Mouse (Mus musculus) liver, embryonic 14.5 days (tissue): Measurements from ENCODE around the gene Swsap1. TPM values are rescaled to one million over a fixed set of nuclear protein-coding genes. Genes with fewer than 3 reads are reported as not detected.

ENCODE experiments used
- ATAC-seq: fragments of 200-750 bp; cut with Nextera tagmentation; 2 replicates; pipeline ENCODE4 v1.8.0; 2017; ENCODE audit warnings: moderate number of reproducible peaks, mild to moderate bottlenecking, moderate library complexity; ENCODE audit not compliant: insufficient read depth
- DNase-seq, 3 experiments: peaks; one replicate each; pipeline ENCODE4 v3.0.0-alpha.2; 2012 to 2013; ENCODE audit warnings: low read depth in 3 of 3, low spot score in 3 of 3
- H3K27ac ChIP-seq: fragments of 300-500 bp; sonication (generic); 2 replicates; pipeline ENCODE4 v1.5.1; 2014; ENCODE audit warnings: moderate library complexity, mild to moderate bottlenecking, control low read depth, inconsistent platforms
- H3K27me3 ChIP-seq: fragments of 300-500 bp; sonication (generic); 2 replicates; pipeline ENCODE4 v1.6.1; 2014; ENCODE audit warnings: mild to moderate bottlenecking, low read length, moderate library complexity; ENCODE audit not compliant: control insufficient read depth, insufficient read depth
- H3K36me3 ChIP-seq: fragments of 300-500 bp; sonication (generic); replicated peaks from 2 replicates; pipeline ENCODE4 v1.6.1; 2014; ENCODE audit warnings: low read depth; ENCODE audit not compliant: control insufficient read depth, insufficient read depth
- H3K4me1 ChIP-seq, 2 experiments: fragments of 200-500 bp in 1 of 2; fragments of 300-500 bp in 1 of 2; sonication (generic) in 1 of 2; replicated peaks; 2 replicates each; pipeline ENCODE4 v1.6.1; 2012 to 2014; ENCODE audit warnings: antibody characterized with exemption in 1 of 2, inconsistent platforms in 1 of 2, low read length in 1 of 2; ENCODE audit not compliant: control insufficient read depth in 2 of 2, insufficient read depth in 2 of 2
- H3K4me2 ChIP-seq: fragments of 300-500 bp; sonication (generic); 2 replicates; pipeline ENCODE4 v1.6.1; 2014; ENCODE audit warnings: low read depth, mild to moderate bottlenecking, control low read depth, moderate library complexity
- H3K4me3 ChIP-seq, 2 experiments: fragments of 200-500 bp in 1 of 2; fragments of 300-500 bp in 1 of 2; sonication (generic) in 1 of 2; 2 replicates each; pipeline ENCODE4 v1.5.1; 2012 to 2014; ENCODE audit warnings: low read depth in 2 of 2, low read length in 2 of 2, mild to moderate bottlenecking in 2 of 2, control low read depth in 1 of 2, inconsistent platforms in 1 of 2, moderate library complexity in 1 of 2; ENCODE audit not compliant: insufficient read depth in 1 of 2
- H3K9ac ChIP-seq: fragments of 300-500 bp; sonication (generic); replicated peaks from 2 replicates; pipeline ENCODE4 v1.6.1; 2014; ENCODE audit warnings: mild to moderate bottlenecking, control low read depth, moderate library complexity
- H3K9me3 ChIP-seq: fragments of 300-500 bp; sonication (generic); 2 replicates; pipeline ENCODE4 v1.6.1; 2016; ENCODE audit warnings: low read length, mixed read lengths; ENCODE audit not compliant: control insufficient read depth
- CTCF ChIP-seq: IDR thresholded peaks from 2 replicates; pipeline ENCODE4 v1.5.1; 2016; ENCODE audit warnings: antibody characterized with exemption, low read depth, control low read depth
- EP300 ChIP-seq: IDR thresholded peaks from 2 replicates; pipeline ENCODE4 v1.6.1; 2016; ENCODE audit warnings: antibody characterized with exemption, low read depth
- WGBS: fragments of 180-500 bp; shearing (Covaris S2); extraction: QIAGEN DNeasy Blood & Tissue Kit; methylation state at CpG from one replicate; pipeline ENCODE4 v1.1.7; 2014; ENCODE audit not compliant: insufficient replicate concordance; 5-methylcytosine and 5-hydroxymethylcytosine counted together
- polyA plus RNA-seq, 2 experiments: library from polyadenylated mRNA; depleted of rRNA in 1 of 2; stranded (reverse) in 1 of 2; unstranded in 1 of 2; fragments of >200 nt; fragmentation: Nextera tagmentation in 1 of 2; extraction: Ambion mirVana in 1 of 2; gene quantifications; 2 replicates each; pipeline versions ENCODE4 v1.2.1 to v1.2.3; 2012 to 2014

The Swsap1 gene
- polyA plus RNA-seq, 2 experiments = 1.4 to 3.5 TPM

DNA sequence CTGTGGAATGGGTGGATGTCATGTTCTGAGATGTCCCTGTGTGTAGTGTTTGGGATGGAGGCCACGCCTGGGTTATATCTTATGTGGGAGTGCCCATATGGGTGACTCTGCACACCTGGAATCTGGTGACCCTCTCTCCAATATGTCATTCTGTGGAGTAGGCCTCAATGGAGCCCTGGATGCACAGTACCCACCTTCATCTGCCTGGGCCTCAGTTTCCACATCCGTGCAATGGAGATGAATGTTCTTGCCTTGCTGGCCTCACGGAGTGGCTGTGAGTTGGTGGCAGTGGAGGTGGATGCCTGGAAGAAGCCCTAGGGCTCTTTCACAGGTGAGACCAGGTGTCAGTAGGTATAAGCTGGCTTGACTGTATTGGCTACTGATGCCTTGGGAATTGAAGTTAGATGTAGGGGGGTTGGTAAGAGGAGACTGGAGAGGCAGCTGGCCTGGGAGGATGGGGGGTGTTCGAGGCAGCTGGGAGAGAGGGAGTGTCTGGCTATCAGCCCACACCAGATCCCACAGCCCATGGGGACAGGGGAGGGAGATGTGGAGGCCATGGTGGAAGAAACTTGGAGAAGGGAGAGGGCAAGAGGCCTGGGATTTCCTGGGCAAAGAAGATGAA, 17.2 kb upstream of the Swsap1 start:
- Histone ChIP-seq H3K36me3 (no peaks in the 10 kb centered on the region), H3K27me3 (no peaks in the 10 kb centered on the region), H3K4me3 (no peak overlapping the region), H3K4me2 (no peak overlapping the region), H3K4me1 (no peaks in the 10 kb centered on the region; a peak in 2 of 4 replicates), H3K9me3 (no peaks in the 10 kb centered on the region), H3K9ac (no peak overlapping the region), H3K27ac (no peak overlapping the region)
- DNase-seq (no peak), ATAC-seq (no peak)
- no peak for TF ChIP-seq CTCF
- no peak for TF ChIP-seq EP300
- WGBS = 54% methylated on average over 4 of the region's 4 CpGs

DNA sequence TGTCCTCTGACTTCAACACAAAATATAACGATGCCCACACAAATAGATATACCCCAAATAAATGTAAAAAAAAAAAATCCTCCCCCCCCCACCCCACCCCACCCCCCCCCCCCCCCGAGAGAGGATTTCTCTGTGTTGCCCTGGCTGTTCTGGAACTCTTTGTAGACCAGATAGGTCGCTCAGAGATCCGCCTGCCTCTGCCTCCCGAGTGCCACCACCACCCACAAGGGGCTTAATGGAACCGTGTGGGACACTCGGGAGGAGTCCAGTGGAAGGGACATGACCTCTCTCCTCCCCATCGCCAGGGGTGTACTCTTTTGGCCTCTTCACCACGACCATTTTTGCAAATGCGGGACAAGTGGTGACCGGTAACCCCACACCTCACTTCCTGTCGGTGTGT, 12.5 kb upstream of the Swsap1 start:
- TF ChIP-seq EP300 (no peak), CTCF (no peak)
- Histone ChIP-seq H3K27me3 (no peaks in the 10 kb centered on the region; the same call in 1 of the 2 replicates), H3K9ac (no peak overlapping the region), H3K4me1 (0 out of 4 replicates have a peak, but pooled peaks cover 0 to 2% of the 10 kb centered on the region in 2 experiments), H3K9me3 (no peaks in the 10 kb centered on the region), H3K36me3 (no peaks in the 10 kb centered on the region), H3K27ac (no peak overlapping the region), H3K4me2 (no peak overlapping the region), H3K4me3 (no peak overlapping the region)
- 59% methylated on average over 12 of the region's 12 CpGs for WGBS
- DNase-seq (no peak), ATAC-seq (no peak)

DNA sequence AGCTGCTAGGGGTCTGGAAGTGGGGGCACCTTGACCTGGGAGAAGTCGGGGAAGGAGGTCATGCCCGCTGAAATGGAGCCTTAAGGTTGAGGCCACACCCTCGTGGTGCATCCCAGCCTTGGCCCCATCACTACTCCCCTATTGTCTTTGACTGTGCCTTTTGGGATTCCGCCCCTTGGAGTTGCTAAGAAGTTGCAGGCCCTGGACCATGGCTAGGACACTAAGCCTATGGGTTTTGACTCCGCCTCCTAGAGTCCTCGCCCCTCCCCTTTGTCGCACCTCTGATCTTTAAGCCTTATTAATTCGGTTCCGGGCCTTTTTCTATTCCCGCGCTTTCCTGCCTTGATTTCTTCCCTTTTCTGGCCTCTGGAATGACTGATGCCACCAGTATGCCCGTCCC, 11.9 kb upstream of the Swsap1 start:
- H3K4me3 ChIP-seq = no peak overlapping the region
- H3K9me3 ChIP-seq = no peaks in the 10 kb centered on the region
- H3K4me1 ChIP-seq = 0 out of 4 replicates have a peak, but pooled peaks cover 0 to 2% of the 10 kb centered on the region in 2 experiments
- no peak overlapping the region for H3K9ac ChIP-seq
- H3K27ac ChIP-seq = no peak overlapping the region
- 41% methylated on average over 12 of the region's 12 CpGs for WGBS
- no peaks in the 10 kb centered on the region; the same call in 1 of the 2 replicates for H3K27me3 ChIP-seq
- ATAC-seq = no peak
- TF ChIP-seq EP300 = no peak
- no peak for TF ChIP-seq CTCF
- no peak for DNase-seq
- H3K36me3 ChIP-seq = no peaks in the 10 kb centered on the region
- no peak overlapping the region for H3K4me2 ChIP-seq

DNA sequence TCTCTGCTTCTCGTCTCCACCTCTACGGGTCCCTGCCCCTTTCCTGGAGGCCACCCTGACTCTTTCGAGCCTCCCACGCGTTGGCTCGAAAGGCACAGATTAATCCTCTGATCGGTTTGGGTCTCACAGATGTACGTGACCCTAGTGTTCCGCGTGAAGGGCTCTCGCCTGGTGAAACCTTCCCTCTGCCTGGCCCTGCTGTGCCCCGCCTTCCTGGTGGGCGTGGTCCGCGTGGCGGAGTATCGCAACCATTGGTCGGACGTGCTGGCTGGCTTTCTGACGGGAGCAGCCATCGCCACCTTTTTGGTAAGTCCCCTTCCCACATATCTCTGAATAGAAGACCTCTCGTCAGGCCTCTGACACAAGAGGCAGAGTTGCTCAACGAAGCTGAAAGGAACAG, 11.3 kb upstream of the Swsap1 start:
- Histone ChIP-seq H3K4me3 (no peak overlapping the region), H3K27ac (no peak overlapping the region), H3K4me2 (no peak overlapping the region), H3K27me3 (no peaks in the 10 kb centered on the region; the same call in 1 of the 2 replicates), H3K9me3 (no peaks in the 10 kb centered on the region), H3K9ac (no peak overlapping the region), H3K4me1 (0 out of 4 replicates have a peak, but pooled peaks cover 0 to 2% of the 10 kb centered on the region in 2 experiments), H3K36me3 (no peaks in the 10 kb centered on the region)
- ATAC-seq = no peak
- WGBS = 18% methylated on average over 23 of the region's 23 CpGs
- no peak for TF ChIP-seq CTCF
- TF ChIP-seq EP300 = no peak
- DNase-seq = no peak

DNA sequence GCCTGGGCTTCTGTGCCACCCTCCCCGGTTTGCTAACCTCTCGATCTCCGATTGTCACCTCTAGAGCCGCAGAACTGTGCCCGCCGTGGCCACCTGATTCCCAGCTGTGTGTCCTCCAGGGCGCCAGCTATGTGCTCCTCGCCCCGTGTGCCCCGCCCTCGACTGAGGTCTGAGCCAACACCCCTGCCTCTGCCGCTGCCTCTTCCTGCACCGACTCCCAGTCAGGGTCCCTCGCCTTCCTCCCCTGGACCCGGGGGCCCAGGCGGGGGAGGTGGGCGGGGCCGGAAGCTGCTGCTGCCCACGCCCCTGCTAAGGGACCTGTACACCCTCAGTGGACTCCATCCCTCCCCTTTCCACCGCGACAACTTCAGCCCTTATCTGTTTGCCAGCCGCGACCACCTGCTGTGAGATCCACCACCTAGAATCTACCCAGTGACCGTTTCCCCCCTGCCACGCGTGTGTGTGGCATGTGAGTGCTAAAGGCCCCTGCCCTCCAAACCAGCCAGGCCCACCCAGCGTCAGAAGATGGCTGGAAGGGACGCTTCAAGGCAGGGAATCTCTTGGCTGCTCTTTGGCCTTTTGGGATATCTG, 7.9 kb upstream of the Swsap1 start:
- 0 out of 4 replicates have a peak, but pooled peaks cover 0 to 2% of the 10 kb centered on the region in 2 experiments for H3K4me1 ChIP-seq
- no peak overlapping the region for H3K27ac ChIP-seq
- no peaks in the 10 kb centered on the region; the same call in 1 of the 2 replicates for H3K27me3 ChIP-seq
- H3K9ac ChIP-seq = no peak overlapping the region
- peak overlapping the region; percentile 32 for H3K4me2 ChIP-seq
- ATAC-seq (no peak; the same call in 1 of the 2 replicates), DNase-seq (no peak)
- TF ChIP-seq EP300 (no peak), CTCF (no peak)
- no peak overlapping the region for H3K4me3 ChIP-seq
- H3K9me3 ChIP-seq = no peaks in the 10 kb centered on the region
- whole genome bisulfite sequencing = 2% methylated on average over 25 of the region's 28 CpGs
- no peaks in the 10 kb centered on the region for H3K36me3 ChIP-seq
